Mouse (Mus musculus): Measurements from ENCODE around the gene Tmem178b. TPM values are rescaled to one million over a fixed set of nuclear protein-coding genes. Genes with fewer than 3 reads are reported as not detected.

Gene Tmem178b
- polyA plus RNA-seq, 1 experiment, result 0.37 TPM

GRCm38 (mm10) chr6:40128716-40129115 lies 255.6 kb downstream of the Tmem178b start:
- WGBS, result 83% methylated on average over 6 of the region's 6 CpGs
- TF ChIP-seq POLR2A (IDR thresholded peaks at IDR 0.05; ENCODE audit: borderline replicate concordance, extremely low read depth, low read depth, low read length) (no peak), CTCF (IDR thresholded peaks at IDR 0.05; ENCODE audit: insufficient read depth, low read length) (no peak)

DNA sequence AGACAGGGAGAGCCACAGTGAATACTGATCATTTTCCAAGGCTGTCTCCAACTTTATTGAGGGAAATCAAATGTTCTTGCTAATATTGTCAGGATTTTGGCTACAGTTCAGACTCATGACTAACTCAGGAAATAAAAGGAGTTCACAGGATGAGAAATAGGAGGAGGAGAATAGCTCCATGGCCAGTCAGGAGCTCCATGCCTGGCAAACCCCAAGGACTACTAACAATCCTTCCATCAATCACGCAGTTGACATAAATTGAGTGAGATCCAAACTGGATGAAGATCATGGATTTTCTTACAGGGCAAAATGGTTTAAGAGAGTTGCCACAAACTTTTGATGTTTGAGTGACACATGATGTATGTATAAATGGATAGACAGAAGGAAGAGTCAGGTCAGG lies 258.9 kb downstream of the Tmem178b start:
- Histone ChIP-seq H3K4me1 (ENCODE audit: control insufficient read depth, insufficient read depth, low read length) (no peaks in the 10 kb centered on the region), H3K4me3 (replicated peaks; ENCODE audit: extremely low read depth, low read depth, low read length) (no peak overlapping the region)
- no peak for DNase-seq
- 71% methylated on average over 1 of the region's 1 CpGs for WGBS
- no peak for TF ChIP-seq POLR2A (IDR thresholded peaks at IDR 0.05; ENCODE audit: borderline replicate concordance, extremely low read depth, low read depth, low read length)
- no peak for TF ChIP-seq CTCF (IDR thresholded peaks at IDR 0.05; ENCODE audit: insufficient read depth, low read length)

More at GRCm38 (mm10) chr6:40128716-40129115, 255.6 kb downstream of the Tmem178b start:
- Histone ChIP-seq H3K4me1 (ENCODE audit: control insufficient read depth, insufficient read depth, low read length) (no peaks in the 10 kb centered on the region), H3K4me3 (replicated peaks; ENCODE audit: extremely low read depth, low read depth, low read length) (no peak overlapping the region)
- no peak for DNase-seq

DNA sequence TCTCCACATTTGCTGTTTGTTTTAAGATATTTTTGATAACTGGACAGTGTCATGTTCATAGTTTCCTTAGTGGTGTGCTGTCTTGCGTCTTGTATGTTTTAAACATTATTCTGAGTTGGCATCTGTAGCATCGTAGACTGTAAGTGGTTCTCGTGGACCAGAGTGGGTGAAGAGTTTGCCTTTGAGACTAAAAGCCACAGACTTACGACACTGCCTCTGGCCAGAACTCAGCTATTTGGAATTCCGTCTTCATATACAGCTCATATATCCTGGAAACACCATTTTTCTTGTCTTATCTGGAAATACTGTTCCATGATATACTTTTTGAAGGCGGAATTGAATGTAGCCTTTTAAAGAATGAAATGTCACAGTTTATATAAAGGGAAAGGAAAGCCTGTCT lies 260.4 kb downstream of the Tmem178b start:
- no peaks in the 10 kb centered on the region for H3K4me1 ChIP-seq (ENCODE audit: control insufficient read depth, insufficient read depth, low read length)
- WGBS, result 31% methylated on average over 6 of the region's 6 CpGs
- DNase-seq, result no peak
- no peak overlapping the region for H3K4me3 ChIP-seq (replicated peaks; ENCODE audit: extremely low read depth, low read depth, low read length)
- TF ChIP-seq POLR2A (IDR thresholded peaks at IDR 0.05; ENCODE audit: borderline replicate concordance, extremely low read depth, low read depth, low read length), result no peak
- TF ChIP-seq CTCF (IDR thresholded peaks at IDR 0.05; ENCODE audit: insufficient read depth, low read length), result no peak

DNA sequence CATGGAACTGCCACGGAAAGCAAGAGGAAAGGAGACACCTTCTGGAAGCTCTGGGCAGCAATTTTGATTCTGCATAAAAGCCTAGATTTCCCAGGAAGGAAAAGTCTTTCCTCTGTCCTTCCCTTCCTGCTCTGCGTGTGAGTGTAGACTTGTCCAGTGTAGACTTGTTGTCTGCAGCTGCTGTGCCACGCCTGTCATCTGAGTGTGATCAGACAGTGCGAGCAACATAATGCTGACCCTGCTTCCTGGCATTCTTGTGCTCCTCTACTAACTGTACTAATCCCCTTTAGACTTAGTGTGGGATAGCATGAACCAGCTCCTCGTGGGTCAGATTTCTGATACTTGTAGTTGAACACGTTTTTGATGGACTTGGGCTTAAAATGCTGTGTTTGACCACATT lies 262.6 kb downstream of the Tmem178b start:
- H3K4me1 ChIP-seq (ENCODE audit: control insufficient read depth, insufficient read depth, low read length), result no peaks in the 10 kb centered on the region
- DNase-seq, result no peak
- WGBS, result 43% methylated on average over 6 of the region's 6 CpGs
- H3K4me3 ChIP-seq (replicated peaks; ENCODE audit: extremely low read depth, low read depth, low read length), result no peak overlapping the region
- TF ChIP-seq CTCF (IDR thresholded peaks at IDR 0.05; ENCODE audit: insufficient read depth, low read length), result no peak
- no peak for TF ChIP-seq POLR2A (IDR thresholded peaks at IDR 0.05; ENCODE audit: borderline replicate concordance, extremely low read depth, low read depth, low read length)

DNA sequence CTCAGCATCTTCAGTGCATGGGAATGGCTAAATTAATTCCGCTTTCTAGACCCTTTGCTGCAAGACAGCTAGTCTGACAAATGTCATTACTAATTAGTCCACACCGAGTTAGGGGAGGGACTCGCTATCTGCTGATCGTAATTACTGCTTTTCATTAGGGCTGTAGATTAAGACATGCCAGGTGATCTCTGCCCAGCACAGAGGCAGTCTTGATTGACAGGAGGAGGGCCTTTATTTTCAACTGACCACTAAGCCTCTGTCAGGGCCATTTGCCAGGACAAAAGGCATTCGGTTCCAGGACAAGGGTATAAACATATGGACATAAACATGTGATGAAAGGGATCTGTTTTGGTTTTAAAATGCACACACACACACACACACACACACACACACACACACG lies 264.3 kb downstream of the Tmem178b start:
- DNase-seq, result no peak
- Histone ChIP-seq H3K4me3 (replicated peaks; ENCODE audit: extremely low read depth, low read depth, low read length) (no peak overlapping the region), H3K4me1 (ENCODE audit: control insufficient read depth, insufficient read depth, low read length) (no peaks in the 10 kb centered on the region)
- 77% methylated on average over 6 of the region's 6 CpGs for WGBS
- TF ChIP-seq CTCF (IDR thresholded peaks at IDR 0.05; ENCODE audit: insufficient read depth, low read length) (no peak), POLR2A (IDR thresholded peaks at IDR 0.05; ENCODE audit: borderline replicate concordance, extremely low read depth, low read depth, low read length) (no peak)

DNA sequence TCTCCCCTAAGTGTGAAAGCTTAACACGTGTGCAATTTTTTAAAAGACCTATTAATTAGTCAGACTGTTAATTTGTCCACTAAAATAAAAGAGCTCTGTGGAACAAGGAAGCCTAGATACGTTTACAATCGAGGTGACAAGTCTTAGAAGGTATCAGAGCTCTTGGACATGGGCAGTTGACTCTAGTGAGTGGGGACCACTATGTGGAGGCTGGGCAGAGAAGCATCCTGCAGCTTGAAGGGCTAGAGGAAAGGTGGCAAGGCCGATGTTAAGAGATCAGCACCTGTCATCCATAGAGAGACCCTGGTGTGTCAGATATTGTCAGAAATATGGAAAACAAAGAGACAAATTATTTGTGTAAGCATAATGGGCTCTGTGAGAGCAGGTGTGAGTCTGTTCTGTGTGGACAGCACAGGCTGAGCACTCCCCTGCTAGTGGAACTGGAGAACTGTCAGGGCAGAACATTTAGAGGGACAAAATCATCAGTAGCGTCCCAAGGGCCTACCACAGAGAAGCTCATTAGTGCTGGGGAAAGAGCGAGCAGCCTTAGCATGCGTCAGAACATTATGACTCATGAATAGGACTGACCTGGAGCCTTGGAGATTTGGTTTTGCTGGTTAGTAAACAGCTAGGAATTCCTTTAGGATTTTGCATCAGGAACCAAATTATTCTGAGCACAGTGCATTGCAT lies 264.9 kb downstream of the Tmem178b start:
- WGBS, result 80% methylated on average over 7 of the region's 7 CpGs
- no peak overlapping the region for H3K4me3 ChIP-seq (replicated peaks; ENCODE audit: extremely low read depth, low read depth, low read length)
- TF ChIP-seq CTCF (IDR thresholded peaks at IDR 0.05; ENCODE audit: insufficient read depth, low read length) (no peak), POLR2A (IDR thresholded peaks at IDR 0.05; ENCODE audit: borderline replicate concordance, extremely low read depth, low read depth, low read length) (no peak)
- H3K4me1 ChIP-seq (ENCODE audit: control insufficient read depth, insufficient read depth, low read length), result no peaks in the 10 kb centered on the region
- DNase-seq, result no peak

DNA sequence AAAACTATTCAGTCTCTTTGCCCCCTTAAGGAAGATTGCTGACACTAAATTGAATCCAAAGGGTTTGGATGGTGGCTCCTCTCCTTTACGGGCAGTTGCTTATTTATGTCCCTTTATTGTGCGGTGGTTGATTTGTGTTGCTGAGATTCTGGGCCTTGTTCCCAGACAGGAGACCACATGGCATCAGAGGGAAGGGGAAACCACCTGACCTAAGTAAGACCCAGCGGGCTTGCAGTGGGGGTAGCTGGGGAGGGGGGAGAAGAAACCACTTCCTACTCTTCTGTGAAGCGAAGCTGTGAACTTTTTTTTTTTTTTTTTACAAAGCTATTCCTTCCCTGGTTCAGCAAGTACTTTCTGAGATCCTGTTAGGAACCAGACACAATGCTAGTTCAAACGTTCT lies 269.5 kb downstream of the Tmem178b start:
- WGBS, result 20% methylated on average over 5 of the region's 5 CpGs
- no peak for TF ChIP-seq POLR2A (IDR thresholded peaks at IDR 0.05; ENCODE audit: borderline replicate concordance, extremely low read depth, low read depth, low read length)
- TF ChIP-seq CTCF (IDR thresholded peaks at IDR 0.05; ENCODE audit: insufficient read depth, low read length), result no peak

GRCm38 (mm10) chr6:40144371-40144770 lies 271.3 kb downstream of the Tmem178b start:
- no peak for DNase-seq
- WGBS, result 51% methylated on average over 9 of the region's 9 CpGs

More for the DNA sequence above, 269.5 kb downstream of the Tmem178b start:
- no peak for DNase-seq
- Histone ChIP-seq H3K4me1 (ENCODE audit: control insufficient read depth, insufficient read depth, low read length) (no peaks in the 10 kb centered on the region), H3K4me3 (replicated peaks; ENCODE audit: extremely low read depth, low read depth, low read length) (no peak overlapping the region)

DNA sequence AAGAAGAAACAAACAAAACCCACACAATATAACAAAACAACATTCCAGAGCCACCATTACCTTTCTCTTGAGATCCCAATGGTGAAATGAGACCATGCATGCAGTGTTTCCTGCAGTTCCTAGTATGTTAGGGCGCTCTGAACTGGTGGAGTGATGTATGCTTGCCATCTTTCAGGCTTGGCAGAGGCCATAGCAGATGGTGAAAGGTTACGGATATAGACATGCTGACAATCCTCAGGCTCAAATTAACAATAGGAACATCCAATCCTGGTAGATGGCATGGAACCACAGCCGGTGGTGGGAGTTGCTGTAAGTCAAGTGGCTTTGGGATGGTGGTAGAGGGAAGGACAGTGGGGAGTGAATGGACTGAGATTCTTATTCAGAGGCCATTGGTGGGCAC lies 272.5 kb downstream of the Tmem178b start:
- DNase-seq, result no peak
- Histone ChIP-seq H3K4me1 (ENCODE audit: control insufficient read depth, insufficient read depth, low read length) (no peaks in the 10 kb centered on the region), H3K4me3 (replicated peaks; ENCODE audit: extremely low read depth, low read depth, low read length) (no peak overlapping the region)
- 98% methylated on average over 3 of the region's 3 CpGs for WGBS
- TF ChIP-seq POLR2A (IDR thresholded peaks at IDR 0.05; ENCODE audit: borderline replicate concordance, extremely low read depth, low read depth, low read length) (no peak), CTCF (IDR thresholded peaks at IDR 0.05; ENCODE audit: insufficient read depth, low read length) (no peak)

More at GRCm38 (mm10) chr6:40144371-40144770, 271.3 kb downstream of the Tmem178b start:
- Histone ChIP-seq H3K4me1 (ENCODE audit: control insufficient read depth, insufficient read depth, low read length) (no peaks in the 10 kb centered on the region), H3K4me3 (replicated peaks; ENCODE audit: extremely low read depth, low read depth, low read length) (no peak overlapping the region)
- TF ChIP-seq POLR2A (IDR thresholded peaks at IDR 0.05; ENCODE audit: borderline replicate concordance, extremely low read depth, low read depth, low read length) (no peak), CTCF (IDR thresholded peaks at IDR 0.05; ENCODE audit: insufficient read depth, low read length) (no peak)

DNA sequence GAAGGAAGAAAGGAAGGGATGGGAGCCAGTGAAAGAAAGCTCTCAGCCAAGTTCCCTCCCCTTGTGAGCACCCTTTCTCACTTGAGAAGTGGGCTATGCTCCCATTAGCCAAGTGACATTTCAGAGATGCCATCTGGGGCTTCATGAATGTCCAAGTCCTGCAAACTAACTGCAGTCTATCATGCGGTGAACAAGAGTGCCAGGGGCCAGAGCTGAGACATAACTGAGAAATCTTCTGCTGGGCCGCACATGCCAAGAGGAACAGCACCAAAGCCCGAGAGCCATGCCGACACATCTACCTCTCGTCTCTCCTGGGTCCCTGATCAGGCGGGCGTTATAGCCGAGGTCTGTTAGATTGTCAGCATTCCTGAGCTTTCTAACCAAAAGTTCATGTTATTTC lies 279.2 kb downstream of the Tmem178b start:
- TF ChIP-seq POLR2A (IDR thresholded peaks at IDR 0.05; ENCODE audit: borderline replicate concordance, extremely low read depth, low read depth, low read length) (no peak), CTCF (IDR thresholded peaks at IDR 0.05; ENCODE audit: insufficient read depth, low read length) (no peak)
- 87% methylated on average over 8 of the region's 8 CpGs for WGBS
- H3K4me3 ChIP-seq (replicated peaks; ENCODE audit: extremely low read depth, low read depth, low read length), result no peak overlapping the region
- no peak for DNase-seq
- no peaks in the 10 kb centered on the region for H3K4me1 ChIP-seq (ENCODE audit: control insufficient read depth, insufficient read depth, low read length)
